Mouse (Mus musculus) CH12F3 (cell line): ENCODE data around the gene Pde7b.

ENCODE experiments used
- in situ Hi-C: fragments of 300-500 bp; cut with MboI; formaldehyde crosslinking; loops from 2 replicates; pipeline ENCODE4 v1.14.3; 2020; ENCODE audit warnings: low sequenced_read_pairs

Pde7b gene

GRCm38 (mm10) chr10:20459657-20460350 is 265.1 kb downstream of the Pde7b start:
- in situ Hi-C loops: no loop called here

GRCm38 (mm10) chr10:20459160-20459559 is 265.7 kb downstream of the Pde7b start:
- in situ Hi-C loops: no loop called here

GRCm38 (mm10) chr10:20454387-20455065 is 270.4 kb downstream of the Pde7b start:
- in situ Hi-C loops: no loop called here

GRCm38 (mm10) chr10:20437428-20437827 is 287.4 kb downstream of the Pde7b start:
- in situ Hi-C loops: no loop called here

GRCm38 (mm10) chr10:20437021-20437420 is 287.9 kb downstream of the Pde7b start:
- in situ Hi-C loops: no loop called here

- in situ Hi-C loops: no loop called here
Measured at GRCm38 (mm10) chr10:20435913-20436312, 289.0 kb downstream of the Pde7b start.

GRCm38 (mm10) chr10:20431336-20431735 is 293.5 kb downstream of the Pde7b start:
- in situ Hi-C loops: no loop called here

- in situ Hi-C loops: no loop called here
Measured at GRCm38 (mm10) chr10:20421299-20421883, 303.5 kb downstream of the Pde7b start.

GRCm38 (mm10) chr10:20420296-20420695 is 304.6 kb downstream of the Pde7b start:
- in situ Hi-C loops: no loop called here

GRCm38 (mm10) chr10:20418856-20419219 is 306.0 kb downstream of the Pde7b start:
- in situ Hi-C loops: no loop called here

- in situ Hi-C loops: no loop called here
Measured at GRCm38 (mm10) chr10:20418202-20418855, 306.5 kb downstream of the Pde7b start.

- in situ Hi-C loops: no loop called here
Measured at GRCm38 (mm10) chr10:20409181-20409580, 315.7 kb downstream of the Pde7b start.

- in situ Hi-C loops: no loop called here
Measured at GRCm38 (mm10) chr10:20408336-20408735, 316.5 kb downstream of the Pde7b start.

- in situ Hi-C loops: no loop called here
Measured at GRCm38 (mm10) chr10:20405471-20405870, 319.4 kb downstream of the Pde7b start.

- in situ Hi-C loops: no loop called here
Measured at GRCm38 (mm10) chr10:20402941-20403340, 321.9 kb downstream of the Pde7b start.

- in situ Hi-C loops: no loop called here
Measured at GRCm38 (mm10) chr10:20400406-20400805, 324.5 kb downstream of the Pde7b start.

GRCm38 (mm10) chr10:20398641-20399390 is 326.1 kb downstream of the Pde7b start:
- in situ Hi-C loops: no loop called here

GRCm38 (mm10) chr10:20398224-20398623 is 326.7 kb downstream of the Pde7b start:
- in situ Hi-C loops: no loop called here

GRCm38 (mm10) chr10:20395778-20396177 is 329.1 kb downstream of the Pde7b start:
- in situ Hi-C loops: no loop called here

- in situ Hi-C loops: no loop called here
Measured at GRCm38 (mm10) chr10:20394815-20395214, 330.1 kb downstream of the Pde7b start.

- in situ Hi-C loops: no loop called here
Measured at GRCm38 (mm10) chr10:20390568-20390967, 334.3 kb downstream of the Pde7b start.
